Mouse (Mus musculus) intestine, embryonic 16.5 days (tissue): ENCODE results near the gene Galnt14. TPM values are rescaled to one million over a fixed set of nuclear protein-coding genes. Genes with fewer than 3 reads are reported as not detected.

Experiments
- ATAC-seq: fragments of 200-750 bp; cut with Nextera tagmentation; 2 replicates; pipeline ENCODE4 v1.8.0; 2017; ENCODE audit warnings: moderate TSS enrichment, moderate library complexity
- H3K27ac ChIP-seq: fragments of 300-500 bp; sonication (generic); 2 replicates; pipeline ENCODE4 v1.5.1; 2014; ENCODE audit warnings: mild to moderate bottlenecking, low read length
- H3K27me3 ChIP-seq: fragments of 300-500 bp; sonication (generic); replicated peaks from 2 replicates; pipeline ENCODE4 v1.6.1; 2014; ENCODE audit warnings: low read length, control low read depth, mixed read lengths; ENCODE audit not compliant: control insufficient read depth, insufficient read depth
- H3K36me3 ChIP-seq: fragments of 300-500 bp; sonication (generic); 2 replicates; pipeline ENCODE4 v1.6.1; 2014; ENCODE audit warnings: low read length, control low read depth; ENCODE audit not compliant: control insufficient read depth, insufficient read depth
- H3K4me1 ChIP-seq: fragments of 300-500 bp; sonication (generic); 2 replicates; pipeline ENCODE4 v1.6.1; 2014; ENCODE audit warnings: low read length, control low read depth, mixed read lengths; ENCODE audit not compliant: control insufficient read depth, insufficient read depth
- H3K4me2 ChIP-seq: fragments of 300-500 bp; sonication (generic); 2 replicates; pipeline ENCODE4 v1.6.1; 2014; ENCODE audit warnings: low read depth, low read length, control low read depth
- H3K4me3 ChIP-seq: fragments of 300-500 bp; sonication (generic); 2 replicates; pipeline ENCODE4 v1.5.1; 2014; ENCODE audit warnings: mild to moderate bottlenecking, low read length
- H3K9ac ChIP-seq: fragments of 300-500 bp; sonication (generic); 2 replicates; pipeline ENCODE4 v1.6.1; 2014; ENCODE audit warnings: low read depth, low read length
- H3K9me3 ChIP-seq: fragments of 300-500 bp; sonication (generic); 2 replicates; pipeline ENCODE4 v1.6.1; 2016; ENCODE audit warnings: low read length, control low read depth; ENCODE audit not compliant: control insufficient read depth
- WGBS: fragments of 180-500 bp; shearing (Covaris S2); extraction: QIAGEN DNeasy Blood & Tissue Kit; methylation state at CpG from one replicate; pipeline ENCODE4 v1.1.7; 2014; 5-methylcytosine and 5-hydroxymethylcytosine counted together
- polyA plus RNA-seq: library from polyadenylated mRNA; unstranded; fragments of >200 nt; fragmentation: Nextera tagmentation; extraction: Ambion mirVana; gene quantifications from 2 replicates; pipeline ENCODE4 v1.2.1, GENCODE M21; 2015

The Galnt14 gene
- polyA plus RNA-seq, 1 experiment from 2014 or later, result 0.46 TPM

DNA sequence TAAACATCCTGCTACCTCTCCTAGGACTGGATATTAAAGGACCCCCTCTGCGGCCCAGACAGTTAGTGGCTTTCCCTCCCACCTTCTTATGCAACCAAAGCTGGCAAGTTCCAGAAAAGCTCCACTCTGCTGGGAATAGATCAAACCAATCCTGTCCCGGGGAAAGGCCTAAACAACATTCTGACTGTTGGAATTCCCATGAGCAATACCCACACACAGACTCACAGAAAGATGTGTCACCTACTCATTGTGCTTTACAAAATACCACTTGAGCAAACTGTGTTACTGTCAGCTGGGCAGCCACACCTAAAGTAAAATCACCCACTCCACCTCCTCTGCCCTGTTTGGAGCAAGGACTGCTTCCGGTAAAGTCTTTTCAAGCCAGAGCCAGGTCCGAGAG lies 207.6 kb downstream of the Galnt14 start:
- H3K9ac ChIP-seq, result no peak overlapping the region
- no peaks in the 10 kb centered on the region for H3K36me3 ChIP-seq
- H3K4me2 ChIP-seq, result no peak overlapping the region
- no peaks in the 10 kb centered on the region for H3K27me3 ChIP-seq
- ATAC-seq, result no peak
- no peak overlapping the region for H3K27ac ChIP-seq
- H3K9me3 ChIP-seq, result no peaks in the 10 kb centered on the region
- H3K4me1 ChIP-seq, result no peaks in the 10 kb centered on the region
- H3K4me3 ChIP-seq, result no peak overlapping the region
- 85% methylated on average over 4 of the region's 4 CpGs for WGBS

DNA sequence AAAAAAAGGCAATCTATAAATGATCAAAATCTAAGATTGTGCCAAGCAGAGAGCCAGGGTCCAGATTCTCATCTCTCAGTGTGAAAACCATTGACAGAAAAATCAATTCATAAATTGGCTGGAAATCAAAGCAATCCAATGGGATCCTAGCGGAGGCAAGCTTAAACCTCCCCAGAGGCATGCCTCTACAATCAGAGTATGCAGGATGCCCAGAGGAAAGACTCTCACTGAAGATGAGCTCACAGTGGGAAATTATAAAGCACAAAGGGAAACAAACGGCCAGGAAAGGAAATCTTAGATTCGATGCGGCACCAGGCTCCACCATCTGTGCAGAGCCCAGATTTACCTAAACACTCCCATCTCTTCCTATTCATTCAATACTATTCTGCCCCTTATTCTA lies 220.7 kb downstream of the Galnt14 start:
- H3K4me2 ChIP-seq, result no peak overlapping the region
- no peaks in the 10 kb centered on the region for H3K4me1 ChIP-seq
- H3K9me3 ChIP-seq, result no peaks in the 10 kb centered on the region
- no peak for ATAC-seq
- H3K27me3 ChIP-seq, result no peaks in the 10 kb centered on the region
- H3K4me3 ChIP-seq, result no peak overlapping the region
- H3K36me3 ChIP-seq, result no peaks in the 10 kb centered on the region
- 84% methylated on average over 4 of the region's 4 CpGs for WGBS
- no peak overlapping the region for H3K9ac ChIP-seq
- H3K27ac ChIP-seq, result no peak overlapping the region

DNA sequence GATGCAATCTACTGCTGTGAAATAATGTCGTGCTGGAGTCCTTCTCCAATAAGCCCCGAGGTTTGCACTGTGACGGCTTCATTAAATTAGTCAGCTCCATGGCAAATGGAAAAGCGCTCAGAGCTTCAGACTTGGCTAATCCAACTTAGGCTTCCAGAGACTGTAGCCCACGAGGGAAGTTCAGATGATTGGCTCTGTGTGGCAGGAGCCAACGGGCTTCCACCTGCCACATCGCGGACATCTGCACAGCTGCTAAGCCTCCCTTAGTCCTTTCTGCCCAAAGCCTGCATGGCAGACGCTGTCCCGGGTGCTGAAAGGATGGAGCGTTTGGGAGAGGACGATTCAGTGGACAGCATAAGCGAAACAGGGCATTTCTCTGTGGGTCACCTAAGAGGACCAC lies 222.5 kb downstream of the Galnt14 start:
- no peak for ATAC-seq
- H3K4me1 ChIP-seq, result no peaks in the 10 kb centered on the region
- H3K27ac ChIP-seq, result no peak overlapping the region
- H3K36me3 ChIP-seq, result no peaks in the 10 kb centered on the region
- H3K9me3 ChIP-seq, result no peaks in the 10 kb centered on the region
- H3K4me3 ChIP-seq, result no peak overlapping the region
- no peak overlapping the region for H3K9ac ChIP-seq
- 25% methylated on average over 13 of the region's 13 CpGs for WGBS
- no peaks in the 10 kb centered on the region for H3K27me3 ChIP-seq
- H3K4me2 ChIP-seq, result no peak overlapping the region

DNA sequence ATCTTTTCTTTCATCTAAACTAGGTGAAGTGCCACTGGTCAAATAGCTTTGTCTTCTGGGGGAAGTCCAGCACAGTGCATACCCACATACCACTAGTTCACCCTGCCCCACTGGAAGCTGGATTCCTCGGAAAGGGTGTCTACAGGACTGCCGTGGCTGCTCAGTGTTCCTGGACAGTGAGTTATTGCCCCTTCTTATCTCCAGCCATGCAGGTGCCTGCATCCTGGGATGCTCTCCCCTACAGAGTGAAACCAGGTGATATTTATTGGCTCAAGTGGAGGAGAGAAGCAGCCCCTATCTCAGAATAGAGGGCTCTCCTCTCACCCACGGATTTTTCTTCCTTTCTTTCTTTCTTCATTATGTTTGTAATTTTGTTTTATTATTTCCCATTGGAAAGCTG lies 222.9 kb downstream of the Galnt14 start:
- 62% methylated on average over 3 of the region's 3 CpGs for WGBS
- no peak overlapping the region for H3K4me2 ChIP-seq
- no peak for ATAC-seq
- no peaks in the 10 kb centered on the region for H3K4me1 ChIP-seq
- H3K36me3 ChIP-seq, result no peaks in the 10 kb centered on the region
- H3K9ac ChIP-seq, result no peak overlapping the region
- H3K9me3 ChIP-seq, result no peaks in the 10 kb centered on the region
- H3K27ac ChIP-seq, result no peak overlapping the region
- no peaks in the 10 kb centered on the region for H3K27me3 ChIP-seq
- no peak overlapping the region for H3K4me3 ChIP-seq

DNA sequence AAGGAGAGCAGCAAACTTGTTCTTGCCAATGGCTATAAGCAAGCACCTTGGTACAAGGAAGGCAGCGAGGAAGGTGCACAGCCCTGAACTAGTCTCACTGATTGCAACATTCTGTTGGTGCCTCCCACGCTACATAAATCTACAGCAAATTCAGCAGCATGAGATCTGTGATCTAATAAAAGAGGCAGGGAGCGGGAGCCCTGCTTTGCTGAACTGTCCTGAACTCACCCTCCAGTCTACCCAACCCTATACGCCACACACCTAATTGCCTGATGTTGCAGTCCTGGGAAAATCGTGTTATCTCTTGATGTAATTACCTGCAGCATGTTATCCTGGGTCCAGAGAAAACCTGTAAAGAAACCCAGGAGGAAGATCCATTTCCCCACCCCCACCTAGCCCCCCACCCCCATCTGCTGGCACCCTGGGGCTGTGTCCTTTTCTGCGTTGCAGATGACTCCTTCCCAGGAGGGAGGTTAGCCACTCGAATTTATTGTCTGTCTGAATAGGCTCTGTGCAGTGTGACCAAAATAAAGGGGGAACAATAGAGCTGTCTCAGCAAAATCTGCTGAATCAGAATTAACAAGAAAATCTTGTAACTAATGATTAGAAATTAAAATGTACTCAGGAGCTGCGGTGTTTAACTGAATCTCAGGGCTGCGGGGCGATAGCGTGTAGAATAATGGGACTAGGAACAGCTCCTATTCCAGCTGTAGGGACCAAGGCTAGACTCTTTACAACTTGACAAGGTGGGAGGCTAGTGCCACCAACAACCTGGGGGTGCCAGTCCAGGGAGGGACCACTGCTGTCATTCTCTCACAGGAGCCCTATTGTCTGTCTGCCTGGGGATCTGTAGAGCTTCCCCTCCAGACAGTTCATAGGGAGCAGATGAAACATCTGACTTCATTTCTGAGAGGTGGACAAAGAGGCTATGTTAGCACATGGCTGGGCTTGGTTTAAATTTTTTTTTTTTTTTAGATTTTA lies 232.9 kb downstream of the Galnt14 start:
- no peak overlapping the region for H3K4me2 ChIP-seq
- H3K9me3 ChIP-seq, result no peaks in the 10 kb centered on the region
- no peak overlapping the region for H3K27ac ChIP-seq
- no peak overlapping the region for H3K4me3 ChIP-seq
- no peaks in the 10 kb centered on the region for H3K36me3 ChIP-seq
- H3K27me3 ChIP-seq, result no peaks in the 10 kb centered on the region
- WGBS, result 60% methylated on average over 11 of the region's 11 CpGs
- H3K4me1 ChIP-seq, result no peaks in the 10 kb centered on the region
- no peak for ATAC-seq
- no peak overlapping the region for H3K9ac ChIP-seq

DNA sequence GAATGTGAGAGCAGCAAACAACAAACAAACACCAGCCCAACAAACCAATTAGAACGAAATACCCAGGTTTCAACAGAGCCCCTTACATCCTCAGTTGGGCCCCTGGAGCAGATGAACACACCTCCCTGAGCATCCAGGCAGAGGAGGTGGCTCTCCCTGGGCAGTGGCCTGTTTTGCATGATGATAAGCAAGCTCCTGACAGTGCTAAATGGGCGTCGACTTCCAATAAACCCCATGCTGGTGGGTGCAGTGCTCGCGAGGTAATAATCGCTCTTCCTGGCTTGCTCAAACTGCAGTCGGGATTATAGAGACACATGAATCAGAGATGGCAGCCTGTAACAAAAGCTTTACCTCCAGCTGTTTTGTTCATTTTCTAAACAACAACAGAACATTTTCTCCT lies 235.9 kb downstream of the Galnt14 start:
- H3K27ac ChIP-seq, result no peak overlapping the region
- no peaks in the 10 kb centered on the region for H3K27me3 ChIP-seq
- H3K36me3 ChIP-seq, result no peaks in the 10 kb centered on the region
- H3K4me3 ChIP-seq, result no peak overlapping the region
- 40% methylated on average over 7 of the region's 7 CpGs for whole genome bisulfite sequencing
- no peaks in the 10 kb centered on the region for H3K9me3 ChIP-seq
- no peak overlapping the region for H3K9ac ChIP-seq
- no peak overlapping the region for H3K4me2 ChIP-seq
- no peak for ATAC-seq
- H3K4me1 ChIP-seq, result no peaks in the 10 kb centered on the region

DNA sequence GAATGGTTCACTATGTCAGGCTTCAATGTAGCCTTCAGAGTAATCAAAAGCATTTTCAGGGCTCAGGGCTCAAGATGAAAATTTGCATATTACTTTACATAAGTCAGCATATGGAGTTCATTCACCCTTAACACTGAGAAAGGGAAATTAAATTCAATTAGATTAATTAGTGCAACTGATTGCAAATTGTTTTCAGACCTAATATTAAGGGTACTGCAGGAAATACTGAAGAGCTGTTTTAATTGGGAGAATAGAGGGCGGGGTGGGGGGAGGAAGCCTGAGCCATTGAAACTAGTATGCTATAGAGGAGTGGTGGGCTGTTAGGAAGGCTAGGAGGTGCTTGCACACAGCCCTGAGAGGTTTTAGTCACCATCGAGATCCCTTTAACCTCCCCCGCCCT lies 237.2 kb downstream of the Galnt14 start:
- WGBS, result 78% methylated on average over 3 of the region's 3 CpGs

DNA sequence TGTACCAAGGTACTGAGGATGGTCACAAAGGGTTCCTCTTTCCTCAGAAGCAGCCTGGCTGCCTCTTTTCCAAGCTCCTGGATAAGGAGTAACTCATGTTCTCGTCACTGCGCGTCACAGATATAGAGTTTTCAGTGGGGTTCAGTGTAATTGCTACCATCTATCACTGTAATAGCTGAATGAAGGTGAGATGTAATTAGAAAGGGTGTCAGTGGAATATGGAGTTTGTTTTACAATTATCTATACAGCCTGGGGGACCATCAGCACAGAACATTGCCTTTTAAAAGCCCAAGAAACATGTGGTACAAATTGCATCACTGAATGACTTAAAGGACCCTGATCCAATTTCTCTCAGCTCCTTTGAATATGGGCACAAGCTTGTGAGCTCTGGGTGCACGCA lies 249.4 kb downstream of the Galnt14 start:
- Histone ChIP-seq H3K27me3 (no peaks in the 10 kb centered on the region), H3K27ac (no peak overlapping the region), H3K36me3 (no peaks in the 10 kb centered on the region), H3K4me2 (no peak overlapping the region), H3K4me1 (no peaks in the 10 kb centered on the region), H3K9me3 (no peaks in the 10 kb centered on the region), H3K9ac (no peak overlapping the region), H3K4me3 (no peak overlapping the region)
- WGBS, result 84% methylated on average over 4 of the region's 4 CpGs
- ATAC-seq, result no peak

More for the DNA sequence above, 237.2 kb downstream of the Galnt14 start:
- no peak for ATAC-seq
- Histone ChIP-seq H3K4me1 (no peaks in the 10 kb centered on the region), H3K4me2 (no peak overlapping the region), H3K27ac (no peak overlapping the region), H3K36me3 (no peaks in the 10 kb centered on the region), H3K4me3 (no peak overlapping the region), H3K9ac (no peak overlapping the region), H3K9me3 (no peaks in the 10 kb centered on the region), H3K27me3 (no peaks in the 10 kb centered on the region)

DNA sequence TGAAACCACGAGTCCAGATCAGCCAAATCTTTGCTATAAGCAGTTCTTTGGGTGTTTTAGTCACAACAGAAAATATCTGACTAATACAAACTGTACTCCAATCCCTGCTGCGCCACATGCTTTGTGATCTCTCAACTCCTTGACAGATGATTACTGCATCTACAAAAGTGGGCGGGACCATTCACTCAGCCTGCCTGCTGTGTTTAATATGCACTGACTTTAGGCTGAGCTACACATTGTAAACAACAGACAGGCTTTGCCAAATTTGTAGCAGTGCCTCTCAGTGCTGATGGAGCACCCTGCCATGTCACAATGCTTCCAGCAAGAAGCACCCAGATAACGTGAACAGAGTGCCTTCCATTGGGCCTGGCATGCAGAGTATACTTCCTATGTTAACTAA lies 251.5 kb downstream of the Galnt14 start:
- no peaks in the 10 kb centered on the region for H3K4me1 ChIP-seq
- no peak overlapping the region for H3K4me3 ChIP-seq
- no peaks in the 10 kb centered on the region for H3K36me3 ChIP-seq
- H3K4me2 ChIP-seq, result no peak overlapping the region
- no peak overlapping the region for H3K9ac ChIP-seq
- no peaks in the 10 kb centered on the region for H3K9me3 ChIP-seq
- H3K27ac ChIP-seq, result no peak overlapping the region
- no peaks in the 10 kb centered on the region for H3K27me3 ChIP-seq
- no peak for ATAC-seq
- WGBS, result 64% methylated on average over 4 of the region's 4 CpGs

DNA sequence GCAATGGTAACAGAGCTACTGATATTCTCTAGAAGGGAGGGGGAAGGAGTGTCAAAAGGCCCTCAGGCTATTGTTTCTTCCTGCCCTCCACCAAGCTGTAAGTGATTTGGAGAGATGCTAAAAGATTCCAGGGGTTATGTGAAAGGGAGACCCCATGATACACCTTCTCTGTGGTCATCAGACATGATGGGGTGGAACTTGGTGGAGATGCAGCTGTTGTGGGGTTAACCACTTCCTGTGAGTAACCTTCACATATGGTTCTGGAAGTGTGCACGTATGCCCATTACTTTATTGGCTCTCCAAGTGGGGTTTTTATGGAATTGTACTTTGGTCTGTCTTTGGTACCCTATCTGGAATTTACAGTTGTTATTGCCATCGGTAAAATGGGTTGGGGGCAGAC lies 253.7 kb downstream of the Galnt14 start:
- Histone ChIP-seq H3K27me3 (no peaks in the 10 kb centered on the region), H3K4me2 (no peak overlapping the region), H3K36me3 (no peaks in the 10 kb centered on the region), H3K4me3 (no peak overlapping the region), H3K4me1 (no peaks in the 10 kb centered on the region), H3K9ac (no peak overlapping the region), H3K27ac (no peak overlapping the region), H3K9me3 (no peaks in the 10 kb centered on the region)
- no peak for ATAC-seq
- WGBS, result 79% methylated on average over 2 of the region's 2 CpGs
